Mouse (Mus musculus) kidney, adult 2 months (tissue): ENCODE results near the gene Jag2. TPM values are rescaled to one million over a fixed set of nuclear protein-coding genes. Genes with fewer than 3 reads are reported as not detected.

Source experiments
- DNase-seq: peaks from one replicate; pipeline ENCODE4 v3.0.0; 2021
- H3K27ac ChIP-seq: fragments of 200-500 bp; 2 replicates; pipeline ENCODE4 v1.5.1; 2012; ENCODE audit warnings: low read depth, low read length, control low read depth, inconsistent platforms; ENCODE audit not compliant: insufficient read depth
- H3K27me3 ChIP-seq: fragments of 200-500 bp; replicated peaks from 2 replicates; pipeline ENCODE4 v1.6.1; 2012; ENCODE audit warnings: mild to moderate bottlenecking, moderate library complexity, low read length, inconsistent platforms; ENCODE audit not compliant: control insufficient read depth, insufficient read depth
- H3K36me3 ChIP-seq: fragments of 200-500 bp; 2 replicates; pipeline ENCODE4 v1.6.1; 2012; ENCODE audit warnings: mild to moderate bottlenecking, moderate library complexity, low read length, inconsistent platforms; ENCODE audit not compliant: control insufficient read depth, insufficient read depth
- H3K4me1 ChIP-seq: fragments of 200-500 bp; 2 replicates; pipeline ENCODE4 v1.6.1; 2011; ENCODE audit warnings: low read length; ENCODE audit not compliant: control insufficient read depth, insufficient read depth
- H3K4me3 ChIP-seq: fragments of 200-500 bp; 2 replicates; pipeline ENCODE4 v1.5.1; 2011; ENCODE audit warnings: mild to moderate bottlenecking, low read depth, low read length, control low read depth; ENCODE audit not compliant: insufficient read depth
- CTCF ChIP-seq: fragments of 200-500 bp; conservative IDR thresholded peaks from 2 replicates; pipeline ENCODE4 v1.5.1; 2011; ENCODE audit warnings: low read depth, mild to moderate bottlenecking, control low read depth, low read length, moderate library complexity, mixed read lengths; ENCODE audit not compliant: insufficient read depth, insufficient read length
- POLR2A ChIP-seq: fragments of 200-500 bp; IDR thresholded peaks from one replicate; pipeline ENCODE4 v1.6.1; 2011; ENCODE audit warnings: low read depth, low read length, control low read depth
- WGBS: fragments of 180-500 bp; shearing (Covaris S2); methylation state at CpG from one replicate; pipeline ENCODE4 v1.1.7; 2018; 5-methylcytosine and 5-hydroxymethylcytosine counted together
- polyA plus RNA-seq: library from polyadenylated mRNA; depleted of rRNA; stranded (reverse); fragments of >200 nt; gene quantifications from 2 replicates; pipeline ENCODE4 v1.2.3, GENCODE M21; 2012

The Jag2 gene
- polyA plus RNA-seq, 1 experiment = 10.1 TPM

GRCm38 (mm10) chr12:112868178-112869087 lies 61.1 kb downstream of the Jag2 start, which contains the start of gene Gpr132:
Gpr132 (minus strand) TSS chr12:112868228.
- Histone ChIP-seq H3K27me3 (no peaks in the 10 kb centered on the region), H3K4me1 (no peaks in the 10 kb centered on the region), H3K27ac (no peak within 1 kb of the TSS), H3K4me3 (no peak within 1 kb of the TSS), H3K36me3 (no peaks in the 10 kb centered on the region)
- TF ChIP-seq CTCF = no peak
- no peak for TF ChIP-seq POLR2A
- 71% methylated on average over 13 of the region's 13 CpGs for WGBS
- DNase-seq = no peak

GRCm38 (mm10) chr12:112867106-112867674 lies 62.4 kb downstream of the Jag2 start:
- no peaks in the 10 kb centered on the region for H3K4me1 ChIP-seq
- no peak overlapping the region for H3K27ac ChIP-seq

GRCm38 (mm10) chr12:112866467-112867080 lies 63.0 kb downstream of the Jag2 start:
- H3K27ac ChIP-seq = no peak overlapping the region
- WGBS = 73% methylated on average over 8 of the region's 8 CpGs
- no peaks in the 10 kb centered on the region for H3K4me1 ChIP-seq
- no peaks in the 10 kb centered on the region for H3K36me3 ChIP-seq
- TF ChIP-seq CTCF (no peak), POLR2A (no peak)
- DNase-seq = peak; percentile 51
- H3K4me3 ChIP-seq = no peak overlapping the region
- H3K27me3 ChIP-seq = no peaks in the 10 kb centered on the region

More at GRCm38 (mm10) chr12:112867106-112867674, 62.4 kb downstream of the Jag2 start:
- 88% methylated on average over 7 of the region's 7 CpGs for WGBS
- no peak overlapping the region for H3K4me3 ChIP-seq
- H3K27me3 ChIP-seq = no peaks in the 10 kb centered on the region
- DNase-seq = no peak
- H3K36me3 ChIP-seq = no peaks in the 10 kb centered on the region
- TF ChIP-seq POLR2A = no peak
- TF ChIP-seq CTCF = no peak

GRCm38 (mm10) chr12:112864804-112865203 lies 64.8 kb downstream of the Jag2 start:
- DNase-seq = no peak
- no peaks in the 10 kb centered on the region for H3K27me3 ChIP-seq
- H3K4me1 ChIP-seq = no peaks in the 10 kb centered on the region
- 78% methylated on average over 7 of the region's 7 CpGs for WGBS
- H3K4me3 ChIP-seq = no peak overlapping the region
- no peaks in the 10 kb centered on the region for H3K36me3 ChIP-seq
- no peak overlapping the region for H3K27ac ChIP-seq
- TF ChIP-seq CTCF (no peak), POLR2A (no peak)

- Histone ChIP-seq H3K27me3 (no peaks in the 10 kb centered on the region), H3K4me3 (no peak overlapping the region), H3K36me3 (no peaks in the 10 kb centered on the region), H3K27ac (no peak overlapping the region), H3K4me1 (no peaks in the 10 kb centered on the region)
- TF ChIP-seq POLR2A (no peak), CTCF (no peak)
- no peak for DNase-seq
- WGBS = 57% methylated on average over 9 of the region's 9 CpGs
Observed at GRCm38 (mm10) chr12:112861911-112862321, 67.7 kb downstream of the Jag2 start.

GRCm38 (mm10) chr12:112860765-112861164 lies 68.8 kb downstream of the Jag2 start:
- WGBS = 76% methylated on average over 7 of the region's 7 CpGs
- H3K4me1 ChIP-seq = no peaks in the 10 kb centered on the region
- no peak overlapping the region for H3K4me3 ChIP-seq
- TF ChIP-seq POLR2A = no peak
- TF ChIP-seq CTCF = no peak
- no peak for DNase-seq
- H3K36me3 ChIP-seq = no peaks in the 10 kb centered on the region
- no peak overlapping the region for H3K27ac ChIP-seq
- H3K27me3 ChIP-seq = no peaks in the 10 kb centered on the region

GRCm38 (mm10) chr12:112859930-112860329 lies 69.6 kb downstream of the Jag2 start:
- TF ChIP-seq CTCF (no peak), POLR2A (no peak)
- H3K27me3 ChIP-seq = no peaks in the 10 kb centered on the region
- no peaks in the 10 kb centered on the region for H3K4me1 ChIP-seq
- H3K27ac ChIP-seq = no peak overlapping the region
- no peak for DNase-seq
- H3K36me3 ChIP-seq = no peaks in the 10 kb centered on the region
- H3K4me3 ChIP-seq = no peak overlapping the region; the same call in 1 of the 2 replicates
- 59% methylated on average over 8 of the region's 8 CpGs for WGBS
